Mouse (Mus musculus) spleen, adult 2 months (tissue): ENCODE measurements around the gene Myo16. TPM values are rescaled to one million over a fixed set of nuclear protein-coding genes. Genes with fewer than 3 reads are reported as not detected.

ENCODE experiments used
- DNase-seq, 2 experiments: peaks; one replicate each; pipeline versions ENCODE4 v3.0.0 to v3.0.0-alpha.2; 2012 to 2021; ENCODE audit warnings: low spot score in 2 of 2, low read depth in 1 of 2
- H3K27ac ChIP-seq: fragments of 200-500 bp; 2 replicates; pipeline ENCODE4 v1.5.1; 2012; ENCODE audit warnings: low read length, inconsistent platforms; ENCODE audit not compliant: insufficient read depth
- H3K27me3 ChIP-seq: fragments of 200-500 bp; 2 replicates; pipeline ENCODE4 v1.6.1; 2012; ENCODE audit warnings: mild to moderate bottlenecking, moderate library complexity, low read length, inconsistent platforms; ENCODE audit not compliant: control insufficient read depth, insufficient read depth
- H3K36me3 ChIP-seq: fragments of 200-500 bp; 2 replicates; pipeline ENCODE4 v1.6.1; 2012; ENCODE audit warnings: mild to moderate bottlenecking, low read length, inconsistent platforms; ENCODE audit not compliant: control insufficient read depth, insufficient read depth
- H3K4me1 ChIP-seq: fragments of 200-500 bp; 2 replicates; pipeline ENCODE4 v1.6.1; 2011; ENCODE audit warnings: inconsistent platforms; ENCODE audit not compliant: control insufficient read depth, insufficient read depth, insufficient read length
- H3K4me3 ChIP-seq: fragments of 200-500 bp; 2 replicates; pipeline ENCODE4 v1.5.1; 2011; ENCODE audit warnings: mild to moderate bottlenecking, inconsistent platforms; ENCODE audit not compliant: insufficient read depth, insufficient read length; ENCODE audit errors: extremely low read depth
- CTCF ChIP-seq: fragments of 200-500 bp; IDR thresholded peaks from 2 replicates; pipeline ENCODE4 v1.5.1; 2011; ENCODE audit warnings: mild to moderate bottlenecking, inconsistent platforms; ENCODE audit not compliant: insufficient read depth, insufficient read length, insufficient replicate concordance; ENCODE audit errors: extremely low read depth
- POLR2A ChIP-seq: fragments of 200-500 bp; IDR thresholded peaks from 2 replicates; pipeline ENCODE4 v1.6.1; 2011; ENCODE audit warnings: low read depth, low read length, inconsistent platforms
- WGBS: fragments of 180-500 bp; shearing (Covaris S2); methylation state at CpG from one replicate; pipeline ENCODE4 v1.1.7; 2018; 5-methylcytosine and 5-hydroxymethylcytosine counted together
- polyA plus RNA-seq: library from polyadenylated mRNA; depleted of rRNA; stranded (reverse); fragments of >200 nt; gene quantifications from 2 replicates; pipeline ENCODE4 v1.2.3, GENCODE M21; 2012; rRNA removed

Gene Myo16
- 0.39 and 0.46 TPM in 2 replicates for polyA plus RNA-seq

DNA sequence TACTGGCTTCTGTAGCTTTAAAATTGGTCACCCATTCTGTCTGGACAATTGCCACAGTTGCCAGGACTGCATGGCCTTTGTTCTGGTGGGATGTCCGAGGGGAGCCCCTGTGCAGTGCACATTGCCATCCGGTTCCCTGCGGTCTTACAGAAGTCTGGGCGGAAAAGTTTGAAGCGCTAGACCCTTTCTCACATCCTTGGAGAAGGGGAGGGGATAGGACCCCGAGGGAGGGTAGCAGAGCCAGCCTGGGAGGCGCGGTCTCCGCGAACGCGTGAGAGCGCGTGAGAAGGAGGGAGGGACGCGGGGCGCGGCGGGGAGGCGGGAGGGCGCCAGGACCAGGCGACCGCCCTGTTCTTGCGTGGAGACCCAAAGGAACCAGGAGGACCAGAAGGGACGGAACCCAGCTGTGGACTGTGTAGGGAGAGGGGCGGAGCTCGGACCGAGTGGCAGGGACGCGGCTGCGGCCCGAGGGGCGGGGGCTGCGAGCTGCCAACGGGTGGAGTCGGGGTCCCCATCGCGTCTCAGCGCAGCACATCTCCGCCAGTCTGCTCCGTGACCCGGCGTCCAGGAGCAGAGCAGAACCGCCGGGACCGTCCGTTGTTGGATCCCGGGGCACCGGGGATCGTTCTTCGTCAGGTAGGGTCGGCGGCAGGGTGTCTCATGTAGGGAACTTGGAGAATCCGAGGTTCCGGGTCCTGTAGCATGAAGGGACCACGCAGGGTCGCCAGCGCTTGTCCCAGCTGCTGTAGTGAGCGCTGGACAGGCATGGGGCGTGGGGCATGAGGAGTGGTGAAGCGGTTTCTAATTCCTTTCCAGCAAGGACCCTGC lies at the start of gene Myo16:
Gene Myo16 (plus strand): TSS at position 301 of the 828 bp plus-strand sequence.
- TF ChIP-seq CTCF (no peak), POLR2A (no peak)
- no peak for DNase-seq
- H3K27me3 ChIP-seq, result 0 out of 2 replicates have a peak, but pooled peaks cover 2% of the 10 kb centered on the region
- H3K36me3 ChIP-seq, result no peaks in the 10 kb centered on the region
- no peaks in the 10 kb centered on the region for H3K4me1 ChIP-seq
- H3K4me3 ChIP-seq, result no peak within 1 kb of the TSS; the same call in 1 of the 2 replicates
- no peak within 1 kb of the TSS for H3K27ac ChIP-seq
- 7% methylated on average over 59 of the region's 61 CpGs for WGBS

DNA sequence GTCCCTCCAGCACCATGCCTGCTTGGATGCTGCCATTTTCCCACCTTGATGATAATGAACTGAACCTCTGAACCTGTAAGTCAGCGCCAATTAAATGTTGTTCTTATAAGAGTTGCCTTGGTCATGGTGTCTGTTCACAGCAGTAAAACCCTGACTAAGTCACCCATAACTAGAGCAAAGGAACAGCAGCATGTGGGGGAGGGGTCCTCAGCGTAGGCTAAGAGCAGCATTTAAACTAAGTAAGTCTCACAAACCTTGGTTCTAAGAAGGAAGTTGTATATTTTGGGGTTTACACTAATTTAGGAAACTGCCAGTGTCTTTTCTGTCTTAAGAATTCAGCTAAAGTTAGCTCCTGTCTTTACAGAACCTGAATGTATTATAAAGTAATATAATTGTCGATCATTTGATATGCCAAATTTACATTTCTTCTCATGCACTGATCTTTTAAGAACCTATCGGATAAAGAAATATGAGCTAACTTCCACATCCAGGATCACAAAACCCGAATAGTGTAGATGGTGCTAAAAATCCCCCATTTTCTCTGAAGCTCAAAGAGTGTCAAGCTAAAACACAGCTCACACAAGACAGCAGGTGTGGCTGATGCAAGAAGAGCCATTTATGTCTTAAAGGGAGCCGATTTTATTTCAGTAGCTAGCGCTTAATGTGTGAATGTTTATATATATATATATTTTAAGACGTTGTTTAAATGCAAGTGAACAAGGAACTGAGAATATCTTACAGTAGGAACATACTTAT lies 45.0 kb upstream of the Myo16 start:
- H3K4me3 ChIP-seq, result no peak overlapping the region
- TF ChIP-seq POLR2A (no peak), CTCF (no peak)
- H3K27me3 ChIP-seq, result no peaks in the 10 kb centered on the region
- 80% methylated on average over 8 of the region's 8 CpGs for WGBS
- no peaks in the 10 kb centered on the region for H3K36me3 ChIP-seq
- no peak overlapping the region for H3K27ac ChIP-seq
- no peak for DNase-seq
- H3K4me1 ChIP-seq, result no peaks in the 10 kb centered on the region

DNA sequence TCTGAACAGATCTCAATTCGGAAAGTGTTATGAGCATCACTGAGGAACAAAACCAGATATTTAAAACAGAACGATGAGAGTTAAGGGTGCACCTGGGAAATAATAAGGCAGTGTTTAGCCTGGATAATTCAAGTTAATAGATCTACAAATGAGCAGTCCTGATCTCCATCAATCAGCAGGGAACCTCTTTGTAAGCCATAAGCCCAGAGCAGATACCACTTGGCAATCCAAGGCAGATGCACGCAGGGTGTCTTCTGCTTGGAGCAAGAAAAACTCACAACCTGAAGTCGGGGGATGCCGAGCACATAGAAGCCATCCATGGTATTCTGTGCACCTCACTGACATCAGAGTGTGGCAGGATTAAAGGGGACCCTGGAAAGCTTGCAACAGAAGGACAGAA lies 31.0 kb upstream of the Myo16 start:
- 83% methylated on average over 5 of the region's 5 CpGs for WGBS
- H3K36me3 ChIP-seq, result no peaks in the 10 kb centered on the region
- no peak for TF ChIP-seq CTCF
- TF ChIP-seq POLR2A, result no peak
- H3K4me1 ChIP-seq, result no peaks in the 10 kb centered on the region
- H3K27ac ChIP-seq, result no peak overlapping the region
- H3K27me3 ChIP-seq, result no peaks in the 10 kb centered on the region
- DNase-seq, result no peak
- H3K4me3 ChIP-seq, result no peak overlapping the region

DNA sequence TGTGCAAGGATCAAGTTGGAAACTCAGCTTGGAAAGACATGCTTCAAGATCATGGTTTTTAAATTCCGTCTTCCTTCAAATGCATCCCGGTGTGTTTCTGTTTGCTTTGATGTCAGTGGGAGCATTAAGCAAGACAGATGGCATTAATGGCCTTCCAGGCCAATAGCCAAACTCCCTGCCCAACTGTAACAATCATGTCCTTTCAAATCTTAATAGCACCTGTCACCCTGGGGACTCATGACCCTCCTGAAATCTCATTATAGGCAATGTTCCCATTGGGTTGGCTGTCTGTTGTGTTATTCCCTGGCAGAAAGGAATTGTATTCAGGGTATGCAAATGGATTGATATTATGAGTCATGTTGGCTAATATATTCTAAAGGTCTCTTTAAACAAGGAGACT lies 30.3 kb upstream of the Myo16 start:
- no peaks in the 10 kb centered on the region for H3K36me3 ChIP-seq
- H3K27ac ChIP-seq, result no peak overlapping the region
- no peak for TF ChIP-seq CTCF
- TF ChIP-seq POLR2A, result no peak
- H3K4me1 ChIP-seq, result no peaks in the 10 kb centered on the region
- no peak overlapping the region for H3K4me3 ChIP-seq
- WGBS, result 89% methylated on average over 2 of the region's 2 CpGs
- H3K27me3 ChIP-seq, result no peaks in the 10 kb centered on the region
- DNase-seq, result no peak

DNA sequence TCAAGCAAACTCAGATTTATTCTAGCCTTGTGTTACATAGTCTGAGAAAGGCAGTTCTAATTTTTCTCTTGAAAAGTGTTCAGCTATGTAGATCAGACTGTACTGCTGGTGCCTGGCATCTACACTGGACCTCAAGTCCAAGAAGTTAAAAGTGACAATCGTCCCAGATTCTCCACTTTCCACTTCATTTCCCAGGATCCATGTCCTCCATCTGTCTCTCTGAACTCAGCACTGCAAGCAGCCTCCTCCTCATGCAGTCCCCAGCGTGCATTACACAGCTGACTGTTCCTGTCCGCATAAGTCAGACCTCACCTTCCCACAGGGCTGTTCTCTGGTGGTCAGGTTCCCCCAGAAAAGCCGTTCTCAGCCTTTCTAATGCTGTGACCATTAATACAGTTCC lies 28.0 kb upstream of the Myo16 start:
- DNase-seq, result no peak
- 79% methylated on average over 4 of the region's 4 CpGs for WGBS
- TF ChIP-seq POLR2A (no peak), CTCF (no peak)

DNA sequence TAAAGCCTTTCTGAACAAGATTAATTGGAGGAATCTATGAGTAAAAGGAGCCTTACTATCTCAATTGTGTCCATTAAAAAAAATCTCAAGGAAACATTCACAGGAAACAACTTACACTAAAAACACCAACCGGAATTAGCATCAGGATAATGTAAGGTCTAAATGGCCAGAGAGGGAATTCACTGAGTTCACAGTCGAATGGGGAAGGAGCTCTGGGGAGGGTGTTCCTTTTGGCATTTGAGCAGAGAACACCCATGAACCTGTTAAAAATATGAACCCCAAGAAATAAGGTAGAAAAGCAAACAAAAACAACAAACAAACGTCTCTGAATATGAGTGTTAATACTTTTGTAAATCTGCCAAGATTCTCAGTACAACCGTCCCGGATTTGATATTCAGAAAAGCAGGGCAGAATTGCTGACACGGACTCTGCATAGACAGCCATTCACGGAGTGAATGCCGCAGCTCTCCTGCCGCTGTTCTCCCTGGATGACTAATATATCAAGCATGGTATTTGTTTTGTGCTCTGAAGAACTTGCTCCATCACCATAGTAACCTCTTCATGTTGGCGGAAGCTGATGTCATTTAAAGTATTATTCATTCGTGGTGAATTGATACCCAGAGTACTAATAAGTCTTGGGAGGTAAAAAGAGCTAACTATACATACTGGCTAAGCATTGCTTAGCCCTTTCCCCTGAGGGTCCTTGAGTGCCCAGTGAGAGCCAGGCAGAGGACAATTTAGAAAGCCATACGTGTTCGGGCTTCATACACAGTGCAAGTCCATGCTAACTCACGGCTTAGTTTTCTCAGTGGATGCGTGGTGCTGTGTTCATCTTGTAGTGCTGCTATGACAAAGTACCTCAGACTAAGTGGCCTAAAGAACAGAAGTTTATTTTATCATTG lies 22.9 kb upstream of the Myo16 start:
- no peaks in the 10 kb centered on the region for H3K36me3 ChIP-seq
- no peaks in the 10 kb centered on the region for H3K27me3 ChIP-seq
- no peak for TF ChIP-seq CTCF
- no peak for TF ChIP-seq POLR2A
- no peak for DNase-seq
- no peaks in the 10 kb centered on the region for H3K4me1 ChIP-seq
- WGBS, result 78% methylated on average over 15 of the region's 15 CpGs
- H3K4me3 ChIP-seq, result no peak overlapping the region
- no peak overlapping the region for H3K27ac ChIP-seq

More for the DNA sequence above, 28.0 kb upstream of the Myo16 start:
- Histone ChIP-seq H3K27me3 (no peaks in the 10 kb centered on the region), H3K4me3 (no peak overlapping the region), H3K4me1 (no peaks in the 10 kb centered on the region), H3K36me3 (no peaks in the 10 kb centered on the region), H3K27ac (no peak overlapping the region)
